Mouse (Mus musculus) effector memory CD4-positive, alpha-beta T cell, adult 5 months (primary cell): ENCODE results near the gene Vmn1r94. TPM values are rescaled to one million over a fixed set of nuclear protein-coding genes. Genes with fewer than 3 reads are reported as not detected.

Source experiments
- polyA plus RNA-seq: library from polyadenylated mRNA; unstranded; fragments of 100-300 nt; shearing (Covaris generic); gene quantifications from one replicate; pipeline ENCODE4 v1.2.1, GENCODE M21; 2017

Vmn1r94 gene
- not detected for polyA plus RNA-seq

GRCm38 (mm10) chr7:20168277-20168676, at the start of gene Vmn1r94:
Gene Vmn1r94, minus strand, starts transcription at chr7:20168377.

GRCm38 (mm10) chr7:20205507-20205906, 37.3 kb upstream of the Vmn1r94 start, which contains the start of gene Gm6164:
Gene Gm6164, minus strand, starts transcription at chr7:20205607.

GRCm38 (mm10) chr7:20193410-20193809, 25.2 kb upstream of the Vmn1r94 start, which contains the start of gene Vmn1r95:
Gene Vmn1r95, plus strand, starts transcription at chr7:20193710.

GRCm38 (mm10) chr7:20138988-20139387, 29.2 kb downstream of the Vmn1r94 start, which contains the start of gene Vmn1r93:
Gene Vmn1r93, minus strand, starts transcription at chr7:20139088.

GRCm38 (mm10) chr7:20122479-20122878, 45.7 kb downstream of the Vmn1r94 start, which contains the start of gene Gm16442:
Gene Gm16442, minus strand, starts transcription at chr7:20122579.

Other genes with a start within 250 kb of the Vmn1r94 start
- 56.6 TPM for gene Pvr, start 247.2 kb downstream of the Vmn1r94 start, polyA plus RNA-seq
- gene Igsf23, start 217.6 kb downstream of the Vmn1r94 start, polyA plus RNA-seq, result 1.5 TPM
- gene Ceacam20, start 203.0 kb downstream of the Vmn1r94 start, polyA plus RNA-seq, result not detected
- gene Nlrp9b, start 176.9 kb downstream of the Vmn1r94 start, polyA plus RNA-seq, result not detected
- gene Vmn1r91, start 68.7 kb downstream of the Vmn1r94 start, polyA plus RNA-seq, result 0.24 TPM
- not detected for gene Gm16442, start 45.8 kb downstream of the Vmn1r94 start, polyA plus RNA-seq
- gene Vmn1r93, start 29.3 kb downstream of the Vmn1r94 start, polyA plus RNA-seq, result not detected
- gene Vmn1r95, start 25.3 kb upstream of the Vmn1r94 start, polyA plus RNA-seq, result not detected
- gene Gm6164, start 37.2 kb upstream of the Vmn1r94 start, polyA plus RNA-seq, result not detected
- not detected for gene Gm4498, start 65.5 kb upstream of the Vmn1r94 start, polyA plus RNA-seq
- 0.69 TPM for gene Gm5890, start 94.5 kb upstream of the Vmn1r94 start, polyA plus RNA-seq
- gene Gm4133, start 165.7 kb upstream of the Vmn1r94 start, polyA plus RNA-seq, result not detected
- gene Gm5728, start 207.0 kb upstream of the Vmn1r94 start, polyA plus RNA-seq, result not detected
- not detected for gene Vmn1r100, start 249.6 kb upstream of the Vmn1r94 start, polyA plus RNA-seq